Mouse (Mus musculus) thymus, adult 2 months (tissue): ENCODE results near the gene Zswim7.

Experiments used
- CTCF ChIP-seq: fragments of 200-500 bp; IDR thresholded peaks from 2 replicates; pipeline ENCODE4 v1.5.1; 2012; ENCODE audit warnings: mild to moderate bottlenecking, control low read depth, low read length, moderate library complexity, borderline replicate concordance; ENCODE audit not compliant: control insufficient read depth, poor library complexity, insufficient read depth; ENCODE audit errors: extremely low read depth
- POLR2A ChIP-seq: fragments of 200-500 bp; IDR thresholded peaks from 2 replicates; pipeline ENCODE4 v1.6.1; 2012; ENCODE audit warnings: mild to moderate bottlenecking, low read length, control low read depth, moderate library complexity; ENCODE audit not compliant: control insufficient read depth, poor library complexity, insufficient read depth; ENCODE audit errors: extremely low read depth

DNA sequence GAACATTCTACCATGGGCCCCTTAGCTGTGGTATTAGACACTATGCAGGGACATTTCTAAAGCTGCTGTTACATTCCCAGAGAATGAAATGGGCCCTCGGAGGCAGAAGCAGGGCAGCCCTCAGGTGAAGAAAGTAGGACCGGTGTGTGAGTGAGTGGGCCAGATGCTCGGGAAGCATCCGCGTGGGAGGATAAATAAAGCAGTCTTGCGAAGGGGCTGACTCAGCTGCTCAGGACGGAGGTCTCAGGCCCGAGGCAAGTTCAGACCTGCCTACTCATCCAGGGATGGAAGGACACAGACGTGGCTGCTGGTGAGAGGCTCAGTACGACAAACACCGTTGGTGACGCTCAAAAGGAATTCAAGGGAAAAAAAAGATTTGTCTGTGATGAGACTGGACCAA, 12.1 kb downstream of the Zswim7 start:
- TF ChIP-seq CTCF = no peak
- TF ChIP-seq POLR2A = no peak
